Mouse (Mus musculus) stomach, embryonic 14.5 days (tissue): Measurements from ENCODE around the gene Syngr1. TPM values are rescaled to one million over a fixed set of nuclear protein-coding genes. Genes with fewer than 3 reads are reported as not detected.

ENCODE experiments used
- ATAC-seq: fragments of 200-750 bp; cut with Nextera tagmentation; 2 replicates; pipeline ENCODE4 v1.8.0; 2017; ENCODE audit warnings: low read depth, moderate TSS enrichment; ENCODE audit not compliant: insufficient number of reproducible peaks, insufficient read depth, low FRiP score
- H3K27ac ChIP-seq: fragments of 300-500 bp; sonication (generic); 2 replicates; pipeline ENCODE4 v1.5.1; 2014; ENCODE audit warnings: mild to moderate bottlenecking, low read length, moderate library complexity, mixed read lengths
- H3K27me3 ChIP-seq: fragments of 300-500 bp; sonication (generic); 2 replicates; pipeline ENCODE4 v1.6.1; 2014; ENCODE audit warnings: low read length, control low read depth, mixed read lengths; ENCODE audit not compliant: control insufficient read depth, insufficient read depth
- H3K36me3 ChIP-seq: fragments of 300-500 bp; sonication (generic); 2 replicates; pipeline ENCODE4 v1.6.1; 2014; ENCODE audit warnings: mild to moderate bottlenecking, control low read depth, low read length, moderate library complexity, mixed read lengths; ENCODE audit not compliant: control insufficient read depth, insufficient read depth
- H3K4me1 ChIP-seq: fragments of 300-500 bp; sonication (generic); 2 replicates; pipeline ENCODE4 v1.6.1; 2014; ENCODE audit warnings: low read length, control low read depth, mixed read lengths; ENCODE audit not compliant: control insufficient read depth, insufficient read depth
- H3K4me2 ChIP-seq: fragments of 300-500 bp; sonication (generic); replicated peaks from 2 replicates; pipeline ENCODE4 v1.6.1; 2014; ENCODE audit warnings: low read depth, low read length, control low read depth
- H3K4me3 ChIP-seq: fragments of 300-500 bp; sonication (generic); 2 replicates; pipeline ENCODE4 v1.5.1; 2014; ENCODE audit warnings: low read depth, low read length, control low read depth
- H3K9ac ChIP-seq: fragments of 300-500 bp; sonication (generic); replicated peaks from 2 replicates; pipeline ENCODE4 v1.6.1; 2014; ENCODE audit warnings: low read depth, mild to moderate bottlenecking, control low read depth, low read length, moderate library complexity, mixed read lengths
- H3K9me3 ChIP-seq: fragments of 300-500 bp; sonication (generic); 2 replicates; pipeline ENCODE4 v1.6.1; 2016; ENCODE audit warnings: low read depth, low read length, control low read depth; ENCODE audit not compliant: control insufficient read depth
- WGBS: fragments of 180-500 bp; shearing (Covaris S2); extraction: QIAGEN DNeasy Blood & Tissue Kit; methylation state at CpG from one replicate; pipeline ENCODE4 v1.1.7; 2014; 5-methylcytosine and 5-hydroxymethylcytosine counted together
- polyA plus RNA-seq: library from polyadenylated mRNA; unstranded; fragments of >200 nt; fragmentation: Nextera tagmentation; extraction: Ambion mirVana; gene quantifications from 2 replicates; pipeline ENCODE4 v1.2.1, GENCODE M21; 2014

Gene Syngr1
- polyA plus RNA-seq = 32.3 and 38.8 TPM in 2 replicates

DNA sequence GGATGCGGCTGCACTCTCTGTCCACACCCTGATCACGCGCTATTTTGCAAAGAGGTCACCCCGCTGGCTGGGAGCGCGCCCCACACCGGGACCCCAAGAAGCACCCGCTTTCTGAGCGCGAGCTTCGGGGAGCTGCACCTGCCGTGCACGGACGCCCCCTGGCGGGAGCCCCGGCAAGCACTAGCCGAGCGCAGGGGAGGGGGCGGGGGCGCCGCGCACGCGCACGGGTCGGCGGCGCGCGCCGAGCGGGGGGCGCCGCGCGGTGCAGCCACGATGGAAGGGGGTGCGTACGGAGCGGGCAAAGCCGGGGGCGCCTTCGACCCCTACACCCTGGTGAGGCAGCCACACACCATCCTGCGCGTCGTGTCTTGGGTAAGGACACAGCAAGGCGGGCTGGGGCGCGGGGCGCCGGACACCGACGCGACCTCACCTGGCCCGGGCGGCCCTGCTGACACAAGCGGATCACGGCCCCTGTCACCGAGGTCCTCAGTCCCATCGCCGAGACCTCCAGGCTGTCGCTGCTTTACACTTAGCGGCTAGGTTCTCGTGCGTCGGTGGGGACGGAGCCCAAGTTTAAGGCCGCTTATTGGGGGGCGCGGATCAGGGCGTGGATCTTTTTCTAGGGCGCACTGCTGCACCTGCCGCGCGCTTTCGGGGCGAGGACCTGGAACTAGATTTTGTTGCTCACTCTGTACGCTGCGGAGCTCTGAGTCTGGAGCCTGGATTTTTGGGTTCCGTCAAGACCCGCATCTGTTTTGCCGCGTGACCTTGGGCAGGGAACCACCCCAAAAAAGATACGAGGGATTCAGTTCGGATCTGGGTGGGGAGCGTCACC is at the start of gene Syngr1, which contains the start of gene Rpl3:
Syngr1 (plus strand) TSS at position 214 of the 835 bp plus-strand sequence.
Rpl3 (minus strand) TSS at position 748 of the 835 bp plus-strand sequence.
- no peaks in the 10 kb centered on the region for H3K9me3 ChIP-seq
- peak within 1 kb of the TSS; percentile 25 for H3K9ac ChIP-seq
- H3K27ac ChIP-seq = no peak within 1 kb of the TSS; the same call in 1 of the 2 replicates
- WGBS = 2% methylated on average over 80 of the region's 86 CpGs
- peak; percentile 66; the same call in 1 of the 2 replicates for ATAC-seq
- peak within 1 kb of the TSS; percentile 55 for H3K4me3 ChIP-seq
- H3K36me3 ChIP-seq = no peaks in the 10 kb centered on the region
- H3K4me1 ChIP-seq = no peaks in the 10 kb centered on the region
- H3K27me3 ChIP-seq = peaks cover 12% of the 10 kb centered on the region; the same call in 1 of the 2 replicates
- peak within 1 kb of the TSS; percentile 88 for H3K4me2 ChIP-seq

DNA sequence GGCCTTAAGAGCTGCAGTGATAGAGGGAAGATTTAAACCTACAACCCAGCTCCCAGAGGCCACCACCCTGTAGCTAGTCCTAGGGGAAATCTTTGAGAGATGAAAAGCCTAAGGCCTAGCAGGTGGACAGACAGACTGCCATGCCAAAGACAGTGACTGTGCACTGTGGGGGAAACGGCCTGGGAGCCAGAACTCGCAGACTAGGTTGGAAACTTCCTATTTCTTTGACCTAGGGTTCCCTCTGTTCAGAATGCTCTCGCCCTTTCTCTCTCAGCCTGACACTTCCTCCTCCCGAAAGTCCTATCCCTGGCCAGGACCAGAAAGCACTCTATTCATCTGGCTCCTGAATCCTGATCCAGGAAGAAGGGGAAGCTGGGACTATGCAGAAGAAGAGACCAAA is 49.0 kb upstream of the Syngr1 start:
- ATAC-seq = no peak
- H3K9me3 ChIP-seq = no peaks in the 10 kb centered on the region
- H3K9ac ChIP-seq = no peak overlapping the region
- no peak overlapping the region for H3K4me3 ChIP-seq
- H3K27ac ChIP-seq = no peak overlapping the region
- H3K4me1 ChIP-seq = no peaks in the 10 kb centered on the region
- no peaks in the 10 kb centered on the region for H3K36me3 ChIP-seq
- WGBS = 81% methylated on average over 4 of the region's 4 CpGs
- no peak overlapping the region for H3K4me2 ChIP-seq
- no peaks in the 10 kb centered on the region for H3K27me3 ChIP-seq

DNA sequence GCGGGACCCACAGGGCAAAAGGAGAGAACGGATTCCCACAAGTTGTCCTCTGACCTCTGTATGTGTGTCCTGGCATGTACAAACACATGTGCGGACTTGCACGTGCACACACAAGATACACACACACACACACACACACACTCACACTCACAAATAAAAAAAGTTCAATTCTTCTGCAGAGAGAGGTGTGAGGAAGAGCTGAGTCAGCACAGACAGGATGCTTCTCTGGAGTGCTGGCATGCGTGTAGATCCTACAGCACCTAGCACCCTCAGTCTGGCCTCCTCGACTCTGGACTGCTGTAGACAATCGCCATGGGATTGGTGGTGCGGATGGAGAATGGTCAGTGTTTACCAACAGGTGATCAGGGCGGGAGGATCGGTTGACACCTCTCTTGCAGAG is 46.9 kb upstream of the Syngr1 start:
- no peaks in the 10 kb centered on the region for H3K9me3 ChIP-seq
- ATAC-seq = no peak
- H3K4me1 ChIP-seq = no peaks in the 10 kb centered on the region
- H3K9ac ChIP-seq = no peak overlapping the region
- 87% methylated on average over 10 of the region's 10 CpGs for WGBS
- no peaks in the 10 kb centered on the region for H3K36me3 ChIP-seq
- no peak overlapping the region for H3K4me3 ChIP-seq
- H3K4me2 ChIP-seq = no peak overlapping the region
- no peaks in the 10 kb centered on the region for H3K27me3 ChIP-seq
- H3K27ac ChIP-seq = no peak overlapping the region

DNA sequence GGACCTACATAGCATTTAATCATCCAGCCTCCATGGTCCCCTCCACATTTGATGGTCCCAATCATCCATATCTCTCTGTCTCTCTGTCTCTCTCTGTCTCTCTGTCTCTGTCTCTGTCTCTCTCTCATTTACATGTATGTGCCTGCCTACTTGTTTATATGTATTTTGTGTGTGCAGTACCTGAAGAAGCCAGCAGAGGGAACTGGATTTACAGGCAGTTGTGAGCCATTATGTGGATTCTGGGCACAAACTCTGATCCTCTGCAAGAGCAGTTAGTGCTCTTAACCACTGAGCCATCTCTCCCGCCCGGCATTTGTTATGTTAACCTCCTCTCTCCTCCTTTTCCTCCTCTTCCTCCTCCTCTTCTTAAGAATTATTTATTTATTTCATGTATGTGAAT is 45.4 kb upstream of the Syngr1 start:
- no peak overlapping the region for H3K9ac ChIP-seq
- no peaks in the 10 kb centered on the region for H3K9me3 ChIP-seq
- H3K36me3 ChIP-seq = no peaks in the 10 kb centered on the region
- H3K4me2 ChIP-seq = no peak overlapping the region
- H3K4me3 ChIP-seq = no peak overlapping the region
- H3K27me3 ChIP-seq = no peaks in the 10 kb centered on the region
- WGBS = 97% methylated on average over 2 of the region's 2 CpGs
- no peak overlapping the region for H3K27ac ChIP-seq
- no peaks in the 10 kb centered on the region for H3K4me1 ChIP-seq
- ATAC-seq = no peak

DNA sequence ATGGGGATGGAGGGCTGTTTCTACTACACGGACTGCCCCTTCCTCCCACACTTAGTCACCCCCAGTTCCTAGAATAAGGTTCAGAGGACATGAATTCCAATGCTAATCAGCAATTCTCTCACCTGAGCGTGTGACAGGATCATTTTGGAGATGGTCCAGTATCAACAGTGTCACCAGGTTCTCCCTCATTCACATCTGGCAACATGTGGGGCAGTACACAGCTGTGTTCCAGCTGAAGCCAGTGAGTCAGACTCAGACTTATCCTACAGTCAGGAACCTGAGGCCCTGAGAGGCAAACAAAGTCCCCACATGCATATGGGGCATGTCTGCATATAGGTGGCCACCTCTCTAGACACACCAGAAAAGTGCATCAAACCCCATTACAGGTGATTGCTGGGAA is 43.9 kb upstream of the Syngr1 start:
- no peaks in the 10 kb centered on the region for H3K27me3 ChIP-seq
- no peaks in the 10 kb centered on the region for H3K9me3 ChIP-seq
- no peak for ATAC-seq
- no peaks in the 10 kb centered on the region for H3K36me3 ChIP-seq
- no peak overlapping the region for H3K4me2 ChIP-seq
- H3K4me3 ChIP-seq = no peak overlapping the region
- H3K9ac ChIP-seq = no peak overlapping the region
- no peak overlapping the region for H3K27ac ChIP-seq
- 80% methylated on average over 2 of the region's 2 CpGs for WGBS
- no peaks in the 10 kb centered on the region for H3K4me1 ChIP-seq

DNA sequence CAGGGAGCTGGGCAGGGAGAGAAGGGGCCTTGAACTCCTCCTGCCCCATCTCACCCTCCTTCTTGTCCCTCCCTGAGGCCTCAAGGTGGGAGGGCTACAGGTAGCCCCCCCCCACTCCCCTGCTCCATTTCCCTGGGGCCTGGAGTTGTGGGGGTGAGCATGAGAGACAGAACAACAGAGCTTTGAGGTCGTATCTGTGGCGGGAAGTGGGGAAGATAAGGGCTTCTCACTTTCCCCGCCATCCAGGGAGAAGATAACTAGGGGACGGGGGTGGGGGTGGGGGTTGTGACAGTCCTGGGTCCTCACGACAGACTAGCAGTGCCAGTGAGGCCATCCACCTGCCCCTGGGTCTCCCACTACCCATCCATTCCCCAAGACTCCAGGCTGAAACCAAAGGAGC is 43.2 kb upstream of the Syngr1 start:
- no peak for ATAC-seq
- WGBS = 21% methylated on average over 5 of the region's 5 CpGs
- H3K27me3 ChIP-seq = no peaks in the 10 kb centered on the region

DNA sequence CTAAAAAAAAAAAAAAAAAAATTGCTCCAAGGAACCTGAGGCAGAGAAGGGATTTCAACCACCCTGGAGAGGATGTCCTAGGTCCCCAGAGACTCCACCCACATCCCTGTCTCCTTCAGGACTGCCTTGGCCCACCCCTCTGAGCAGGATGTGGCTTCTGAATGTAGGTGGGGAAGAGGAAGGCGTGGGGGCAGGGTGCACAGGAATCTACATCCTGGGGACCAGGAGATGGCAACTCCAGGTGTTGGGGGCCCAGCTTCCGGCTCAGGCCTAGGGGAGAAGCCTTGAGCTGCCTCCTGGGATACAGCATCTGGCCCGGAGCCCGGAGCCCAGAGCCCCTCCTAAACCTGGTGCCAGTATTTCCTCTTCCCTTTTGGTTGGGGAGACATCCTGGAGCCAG is 41.0 kb upstream of the Syngr1 start:
- Histone ChIP-seq H3K4me3 (no peak overlapping the region), H3K9ac (no peak overlapping the region), H3K4me2 (no peak overlapping the region), H3K27me3 (no peaks in the 10 kb centered on the region), H3K36me3 (no peaks in the 10 kb centered on the region), H3K4me1 (no peaks in the 10 kb centered on the region), H3K27ac (no peak overlapping the region), H3K9me3 (no peaks in the 10 kb centered on the region)
- ATAC-seq = no peak
- WGBS = 61% methylated on average over 4 of the region's 4 CpGs

More for the DNA sequence above, 43.2 kb upstream of the Syngr1 start:
- Histone ChIP-seq H3K9me3 (no peaks in the 10 kb centered on the region), H3K9ac (no peak overlapping the region), H3K4me2 (no peak overlapping the region), H3K27ac (no peak overlapping the region), H3K4me1 (no peaks in the 10 kb centered on the region), H3K36me3 (no peaks in the 10 kb centered on the region), H3K4me3 (no peak overlapping the region)

DNA sequence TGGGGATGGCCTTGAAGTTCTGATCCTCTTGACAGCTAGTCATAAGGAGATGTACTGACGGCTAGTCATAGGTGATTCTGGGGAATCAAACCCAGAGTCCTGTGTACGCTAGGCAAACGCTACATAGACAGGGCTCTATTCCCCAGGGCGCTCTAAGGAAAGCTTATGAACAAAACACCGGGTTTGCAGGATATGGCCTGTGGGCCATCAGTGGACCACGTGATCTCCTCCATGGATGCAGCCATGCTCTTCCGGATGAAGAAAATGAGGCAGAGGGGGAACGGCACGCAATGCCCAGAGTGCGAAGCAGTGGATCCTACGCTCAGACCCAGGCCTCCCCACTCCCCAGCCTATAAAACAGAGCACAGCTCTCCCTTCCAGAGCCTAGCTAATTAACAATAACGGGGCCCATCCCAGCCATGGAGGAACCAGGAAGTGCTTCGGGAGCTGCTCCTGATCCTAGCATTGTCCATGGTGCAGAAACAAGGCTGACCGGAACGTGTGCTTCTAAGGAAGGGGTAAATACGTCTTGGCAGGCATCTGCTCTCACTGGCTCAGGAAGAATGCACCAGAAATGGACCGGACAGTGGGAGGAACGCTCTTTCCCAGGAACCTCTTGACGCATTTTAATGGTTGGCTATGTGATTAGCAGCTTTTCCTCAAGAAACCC is 39.9 kb upstream of the Syngr1 start:
- H3K4me1 ChIP-seq = no peaks in the 10 kb centered on the region; the same call in 1 of the 2 replicates
- no peaks in the 10 kb centered on the region for H3K9me3 ChIP-seq
- ATAC-seq = no peak
- no peak overlapping the region for H3K4me2 ChIP-seq
- no peak overlapping the region for H3K9ac ChIP-seq
- WGBS = 73% methylated on average over 19 of the region's 19 CpGs
- H3K27ac ChIP-seq = peak overlapping the region; percentile 67; the same call in 1 of the 2 replicates
- no peaks in the 10 kb centered on the region for H3K27me3 ChIP-seq
- H3K36me3 ChIP-seq = no peaks in the 10 kb centered on the region
- H3K4me3 ChIP-seq = no peak overlapping the region
